Mouse (Mus musculus) cortical plate, adult 2 months (tissue): ENCODE results near the gene Fam162a. TPM values are rescaled to one million over a fixed set of nuclear protein-coding genes. Genes with fewer than 3 reads are reported as not detected.
A peak's percentile ranks its signal among the peaks of the same experiment; 100 is the strongest.
"Not testable (repeated sequence)": the region's sequence is repeated elsewhere in the genome, so short reads cannot be mapped to it uniquely, and the experiment has no call there.

ENCODE experiments used
- H3K27ac ChIP-seq: fragments of 200-500 bp; 2 replicates; pipeline ENCODE4 v1.5.1; 2012; ENCODE audit warnings: low read length, control low read depth, inconsistent platforms; ENCODE audit not compliant: insufficient read depth
- H3K4me1 ChIP-seq: fragments of 200-500 bp; 2 replicates; pipeline ENCODE4 v1.6.1; 2011; ENCODE audit warnings: low read length; ENCODE audit not compliant: control insufficient read depth, insufficient read depth
- H3K4me3 ChIP-seq: fragments of 200-500 bp; 2 replicates; pipeline ENCODE4 v1.5.1; 2011; ENCODE audit warnings: mild to moderate bottlenecking, low read length, control low read depth; ENCODE audit not compliant: insufficient read depth
- CTCF ChIP-seq: fragments of 200-500 bp; IDR thresholded peaks from 2 replicates; pipeline ENCODE4 v1.5.1; 2011; ENCODE audit warnings: mild to moderate bottlenecking, control low read depth, low read length; ENCODE audit not compliant: insufficient read depth; ENCODE audit errors: extremely low read depth
- POLR2A ChIP-seq: fragments of 200-500 bp; IDR thresholded peaks from 2 replicates; pipeline ENCODE4 v1.6.1; 2011; ENCODE audit warnings: mild to moderate bottlenecking, low read length, control low read depth; ENCODE audit not compliant: insufficient read depth; ENCODE audit errors: extremely low read depth
- polyA plus RNA-seq: library from polyadenylated mRNA; depleted of rRNA; stranded (reverse); fragments of >200 nt; gene quantifications from 2 replicates; pipeline ENCODE4 v1.2.3, GENCODE M21; 2012; rRNA removed

Fam162a gene
- polyA plus RNA-seq, result 97.8 and 111 TPM in 2 replicates

DNA sequence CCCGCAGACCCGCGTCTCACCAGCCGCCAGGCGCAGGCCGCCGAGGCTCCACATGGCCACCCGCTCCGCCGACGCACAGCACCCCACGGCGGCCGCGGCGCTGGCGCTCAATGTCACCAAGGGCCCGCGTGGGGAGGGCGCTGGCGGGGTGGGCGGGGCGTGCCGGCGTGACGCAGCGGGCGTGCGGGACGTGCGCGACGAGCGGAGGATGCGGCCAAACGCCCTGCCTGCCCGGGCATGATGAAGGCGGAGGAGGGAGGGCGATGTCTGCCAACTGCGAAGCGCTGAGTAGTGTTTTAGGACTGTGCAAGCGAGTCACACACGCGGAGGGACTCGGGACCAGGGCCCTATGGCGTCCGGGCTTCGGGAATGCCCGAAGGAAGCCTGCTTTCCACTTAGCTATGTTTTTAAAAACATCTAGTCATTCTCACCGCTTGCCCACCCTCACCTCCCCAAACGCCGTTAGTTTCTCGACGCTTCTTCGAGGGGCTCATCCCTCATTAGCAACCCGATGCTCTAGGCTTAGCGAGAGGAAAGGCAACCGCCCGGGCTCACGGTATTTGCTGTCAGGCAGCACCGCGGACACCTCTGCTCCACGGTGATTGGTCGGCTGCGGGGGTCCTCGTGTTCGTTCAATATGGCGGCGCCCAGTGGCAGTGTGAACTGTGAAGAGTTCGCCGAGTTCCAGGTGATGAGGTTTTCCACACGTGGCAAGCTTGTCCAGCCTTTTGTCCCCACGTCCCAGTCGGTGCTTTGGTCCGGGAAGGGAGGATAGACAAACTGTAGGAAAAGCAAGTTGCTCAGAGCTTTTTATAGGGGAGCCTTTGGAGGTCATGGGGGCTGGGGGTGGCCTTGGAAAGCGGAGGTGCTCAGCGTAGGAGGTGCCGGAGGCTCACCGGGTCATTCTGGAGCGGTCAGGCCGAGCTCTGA lies at the start of gene Fam162a, which contains the start of gene Ccdc58:
TSS of gene Fam162a (minus strand) at position 145 of the 930 bp plus-strand sequence.
TSS of gene Ccdc58 (plus strand) at position 236 of the 930 bp plus-strand sequence.
- Histone ChIP-seq H3K27ac (peak within 1 kb of the TSS; percentile 93), H3K4me1 (no peaks in the 10 kb centered on the region), H3K4me3 (peak within 1 kb of the TSS; percentile 67)
- TF ChIP-seq POLR2A, result peak; percentile 92
- no peak for TF ChIP-seq CTCF

DNA sequence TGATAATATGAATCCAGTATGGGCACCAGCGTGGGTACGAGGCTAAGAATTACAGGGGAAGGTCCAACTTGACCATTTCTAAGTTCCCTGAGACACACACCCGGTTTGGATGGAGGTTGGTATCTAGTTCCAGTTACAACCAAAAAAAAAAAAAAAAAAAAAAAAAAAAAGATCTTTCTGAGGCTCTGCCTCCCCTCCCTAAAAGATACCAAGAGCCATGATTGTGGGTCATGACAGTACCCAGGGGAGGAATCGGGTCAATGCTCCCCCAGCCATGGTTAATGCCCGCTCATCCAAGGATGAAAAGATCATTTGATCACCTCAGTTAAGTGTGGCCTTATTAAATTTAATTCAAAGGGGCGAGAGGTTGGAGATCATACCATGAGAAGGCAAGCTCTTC lies 44.4 kb upstream of the Fam162a start:
- not testable (repeated sequence) for H3K4me1 ChIP-seq, H3K27ac ChIP-seq, H3K4me3 ChIP-seq

DNA sequence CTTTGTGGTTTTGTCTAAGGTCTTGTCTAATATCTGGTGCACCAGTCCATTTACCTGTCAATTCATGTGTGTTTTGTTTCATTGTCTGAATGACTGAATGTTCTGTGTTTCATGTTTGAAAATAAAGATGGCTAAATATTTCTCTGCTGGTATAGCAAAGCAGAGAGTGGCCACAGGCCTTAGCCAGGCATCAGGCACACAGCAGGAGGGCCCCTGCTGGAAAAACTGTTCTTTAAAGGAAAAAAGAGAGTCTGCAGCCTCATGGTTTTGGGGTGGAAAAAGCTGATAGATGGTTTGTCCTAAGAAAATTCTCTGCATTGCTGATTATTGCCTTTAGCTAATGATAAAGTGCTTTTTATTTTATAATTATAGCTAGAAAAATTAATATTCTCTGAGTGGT lies 40.1 kb upstream of the Fam162a start:
- not testable (repeated sequence) for H3K4me3 ChIP-seq, H3K27ac ChIP-seq, H3K4me1 ChIP-seq

DNA sequence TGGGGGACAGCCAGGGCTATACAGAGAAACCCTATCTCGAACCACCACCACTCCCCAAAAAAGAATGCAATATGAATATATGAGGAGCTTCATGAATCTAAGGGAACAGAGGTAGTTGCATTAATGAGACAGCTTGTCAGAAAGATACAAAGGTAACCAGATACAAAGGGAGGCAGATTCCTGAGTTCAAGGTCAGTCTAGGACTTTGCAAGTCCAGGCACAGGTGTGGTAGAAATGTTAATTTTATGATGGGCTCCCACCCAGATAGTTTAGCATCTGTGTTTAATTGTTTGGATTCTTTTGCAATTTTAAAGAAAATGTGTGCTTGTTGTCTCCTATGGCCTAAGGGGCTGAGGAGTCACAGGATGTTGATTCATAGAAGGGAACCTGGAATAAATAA lies 30.8 kb upstream of the Fam162a start:
- TF ChIP-seq POLR2A, result no peak
- no peak for TF ChIP-seq CTCF

DNA sequence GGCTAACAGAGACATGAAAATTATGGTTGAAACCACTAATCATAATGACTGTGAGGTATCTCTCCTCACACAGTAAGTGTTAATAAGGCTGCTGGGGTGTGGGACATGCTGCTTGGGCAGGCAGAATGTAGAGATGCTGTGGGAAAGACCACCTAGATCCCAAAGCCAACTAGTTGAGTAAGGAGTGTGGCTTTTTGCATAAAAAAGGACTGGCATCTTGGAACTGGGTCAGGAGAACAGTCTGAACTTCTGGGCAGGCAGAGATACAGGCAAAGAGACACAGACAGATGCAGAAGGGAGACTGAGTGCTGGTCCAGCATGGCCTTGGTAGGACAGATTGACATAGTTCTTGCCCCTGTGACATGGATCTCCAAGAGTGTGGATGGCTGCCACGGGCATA lies 30.1 kb upstream of the Fam162a start:
- Histone ChIP-seq H3K4me3 (no peak overlapping the region), H3K4me1 (no peaks in the 10 kb centered on the region), H3K27ac (no peak overlapping the region)
- TF ChIP-seq CTCF (no peak), POLR2A (no peak)

More for the DNA sequence above, 30.8 kb upstream of the Fam162a start:
- H3K4me1 ChIP-seq, result no peaks in the 10 kb centered on the region
- H3K4me3 ChIP-seq, result no peak overlapping the region
- H3K27ac ChIP-seq, result no peak overlapping the region

DNA sequence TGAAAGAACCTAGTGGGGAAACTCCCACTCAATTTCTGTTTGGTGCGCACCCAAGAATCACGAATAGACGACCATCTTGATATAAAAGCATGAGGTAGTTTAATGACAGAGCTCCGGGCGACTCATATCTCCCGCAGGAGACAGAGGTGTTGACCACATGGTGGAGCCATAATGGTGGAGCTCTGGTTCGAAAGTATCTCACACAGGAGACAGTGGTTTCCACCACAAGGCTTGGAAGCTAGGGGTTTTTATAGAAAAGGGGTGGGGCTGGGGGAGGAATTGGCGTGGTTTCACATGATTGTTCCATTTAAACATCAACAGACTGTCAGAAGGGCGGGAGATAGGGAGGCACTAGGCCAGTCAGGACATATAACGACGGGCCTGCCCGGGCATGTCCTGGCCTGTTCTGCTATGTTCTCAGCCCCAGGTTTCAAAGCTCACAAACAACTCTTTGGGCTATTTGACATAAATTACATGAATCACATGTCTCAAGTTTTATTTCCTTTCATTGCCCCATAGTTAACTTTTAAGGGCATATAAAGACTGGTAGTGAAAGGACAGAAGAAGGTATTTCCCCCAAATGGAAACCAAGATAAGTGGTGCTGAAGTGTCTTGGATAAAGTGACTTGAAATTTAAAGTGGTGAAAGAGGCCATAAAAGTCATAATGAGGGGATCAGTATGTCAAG lies 26.6 kb upstream of the Fam162a start:
- not testable (repeated sequence) for H3K27ac ChIP-seq, H3K4me3 ChIP-seq, H3K4me1 ChIP-seq

DNA sequence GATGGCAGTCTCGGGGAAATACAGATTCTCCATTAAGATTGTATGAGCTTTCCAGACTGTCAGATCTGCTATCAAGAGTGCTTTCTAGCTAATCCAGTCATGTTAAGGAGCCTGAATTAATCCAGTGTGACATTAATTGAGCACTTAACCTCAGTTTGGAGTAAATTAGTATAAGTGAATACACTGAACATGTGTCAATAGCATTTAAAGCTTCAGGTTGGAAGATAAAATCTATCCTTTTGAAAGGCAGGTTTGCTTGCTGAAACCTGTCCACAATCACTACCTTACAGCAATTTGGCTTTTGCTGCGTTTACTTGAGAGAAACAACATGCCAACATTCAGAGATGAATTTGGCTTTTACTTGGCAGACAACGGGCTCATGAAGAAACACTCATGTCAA lies 22.7 kb upstream of the Fam162a start:
- no peak for TF ChIP-seq CTCF
- no peak for TF ChIP-seq POLR2A
- H3K27ac ChIP-seq, result no peak overlapping the region
- H3K4me1 ChIP-seq, result no peaks in the 10 kb centered on the region
- H3K4me3 ChIP-seq, result no peak overlapping the region

DNA sequence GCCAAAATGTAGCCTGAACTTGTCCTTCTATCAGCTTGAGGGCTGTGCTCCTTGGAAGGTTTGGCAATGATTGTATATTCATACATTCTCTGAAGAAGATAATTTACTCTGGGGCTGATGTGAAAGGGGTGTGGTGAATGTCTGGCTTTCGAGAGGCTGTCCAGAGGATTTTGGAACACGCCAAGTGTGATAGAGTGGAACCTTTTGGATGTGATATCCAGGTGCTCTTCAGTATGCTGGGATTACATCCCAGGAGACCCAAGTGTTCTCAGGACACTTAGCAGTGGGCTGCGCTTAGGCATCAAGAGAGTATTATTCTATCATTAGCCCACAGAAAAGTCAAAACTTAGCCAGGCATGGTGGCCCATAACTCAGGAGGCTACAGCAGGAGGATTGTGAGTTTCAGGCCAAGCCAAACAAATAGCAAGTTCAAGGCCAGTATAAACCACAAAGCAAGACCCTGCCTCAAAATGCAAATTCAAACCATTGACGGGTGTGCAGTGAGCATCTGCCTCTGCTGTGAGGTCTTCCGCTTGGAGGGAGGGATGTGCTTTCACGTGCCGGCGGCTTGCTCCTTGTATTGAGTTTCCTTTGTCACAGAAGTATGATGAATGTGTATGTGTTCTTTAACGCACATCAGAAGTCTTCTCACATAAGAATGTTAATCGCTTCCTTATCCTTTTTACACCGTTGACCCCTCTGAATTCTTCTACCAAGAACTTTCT lies 19.6 kb upstream of the Fam162a start:
- TF ChIP-seq CTCF (no peak), POLR2A (no peak)
- no peak overlapping the region for H3K4me3 ChIP-seq
- H3K27ac ChIP-seq, result no peak overlapping the region

DNA sequence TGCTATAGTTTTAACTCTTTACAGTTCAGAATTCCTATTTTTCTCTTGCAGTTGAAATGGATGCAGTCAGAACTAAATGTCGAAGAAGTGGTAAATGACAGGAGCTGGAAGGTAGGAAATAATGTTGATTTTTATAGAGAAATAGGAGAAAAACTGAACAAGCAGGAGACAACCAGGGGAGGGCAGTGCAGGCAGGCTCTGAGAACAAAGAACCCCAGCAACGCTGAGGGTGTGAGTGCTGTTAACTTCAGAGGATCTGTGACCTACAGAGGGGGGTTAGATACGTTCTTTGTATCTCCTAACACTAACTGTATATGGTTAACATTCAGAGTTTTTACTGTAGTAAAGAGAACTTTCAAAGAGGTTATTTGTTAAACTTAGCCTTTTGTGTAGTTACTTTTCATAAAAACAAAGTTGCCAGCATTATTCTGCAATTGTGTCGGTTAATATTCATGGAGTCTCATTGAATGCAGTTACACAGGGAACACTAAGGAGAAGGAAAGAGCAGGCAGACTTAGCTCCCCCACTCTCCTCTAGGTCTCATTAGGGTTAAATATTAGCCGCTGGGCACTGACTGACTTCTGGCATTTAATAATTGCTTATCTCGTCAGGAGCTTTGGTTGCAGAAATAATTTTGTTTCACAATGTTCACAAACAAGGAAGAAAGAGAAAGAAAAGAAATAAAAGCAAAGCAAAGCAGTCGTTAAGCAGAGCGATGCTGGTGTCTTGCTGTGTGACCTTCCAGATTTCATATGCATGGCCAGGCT lies 18.6 kb upstream of the Fam162a start:
- peak; percentile 25; the same call in 1 of the 2 replicates for TF ChIP-seq CTCF
- no peak for TF ChIP-seq POLR2A

More for the DNA sequence above, 19.6 kb upstream of the Fam162a start:
- H3K4me1 ChIP-seq, result no peaks in the 10 kb centered on the region

More for the DNA sequence above, 18.6 kb upstream of the Fam162a start:
- no peak overlapping the region for H3K4me3 ChIP-seq
- H3K4me1 ChIP-seq, result no peaks in the 10 kb centered on the region
- no peak overlapping the region for H3K27ac ChIP-seq
